Mouse (Mus musculus) heart, adult 11 months (tissue): Measurements from ENCODE around the gene Zfp646.
"Not testable (repeated sequence)": the region's sequence is repeated elsewhere in the genome, so short reads cannot be mapped to it uniquely, and the experiment has no call there.

Experiments
- DNase-seq: peaks from one replicate; pipeline ENCODE4 v3.0.0; 2022

Zfp646 gene

DNA sequence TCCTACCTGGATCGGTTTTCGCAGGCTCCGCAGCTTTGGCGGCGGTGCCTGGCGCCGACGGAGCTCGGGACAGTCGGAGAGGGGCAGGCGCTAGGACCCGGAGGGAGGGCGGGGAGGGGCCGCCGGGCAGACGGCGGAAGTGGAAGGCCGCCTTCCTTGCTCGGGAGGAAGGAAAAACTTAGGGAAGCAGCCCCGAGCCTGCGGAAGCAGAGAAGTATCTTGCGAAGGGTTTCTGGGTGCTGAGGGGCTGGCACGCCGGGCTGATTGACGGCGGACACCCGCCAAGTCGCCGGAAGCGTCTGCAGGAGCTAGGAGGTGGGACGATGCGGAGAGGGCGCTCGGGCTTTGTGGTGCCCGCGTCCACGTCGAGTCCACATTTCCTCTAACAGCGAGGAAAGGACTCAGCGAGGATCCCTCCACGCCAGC is at the start of gene Zfp646:
TSS of gene Zfp646 (plus strand) at position 181 of the 426 bp plus-strand sequence.
- peak; percentile 98 for DNase-seq

DNA sequence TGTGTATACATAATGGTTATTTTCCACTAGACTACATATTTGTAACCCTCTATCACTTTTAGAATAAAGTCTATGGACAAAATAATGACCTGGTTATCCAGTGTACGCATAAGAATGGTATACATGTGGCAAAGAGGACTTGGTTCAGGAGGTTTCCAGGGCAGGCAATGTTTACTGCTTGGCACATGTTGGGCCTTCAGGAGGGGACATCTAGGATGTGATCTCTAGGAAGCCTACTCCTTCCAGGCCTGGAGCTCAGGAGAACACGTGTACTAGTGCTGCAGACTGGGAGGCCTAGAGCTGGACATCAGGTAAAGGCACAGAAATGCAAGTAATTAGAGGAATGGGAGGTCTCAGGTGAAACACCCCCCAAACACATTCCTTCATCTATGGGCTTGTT is 40.5 kb upstream of the Zfp646 start:
- peak; percentile 79 for DNase-seq

DNA sequence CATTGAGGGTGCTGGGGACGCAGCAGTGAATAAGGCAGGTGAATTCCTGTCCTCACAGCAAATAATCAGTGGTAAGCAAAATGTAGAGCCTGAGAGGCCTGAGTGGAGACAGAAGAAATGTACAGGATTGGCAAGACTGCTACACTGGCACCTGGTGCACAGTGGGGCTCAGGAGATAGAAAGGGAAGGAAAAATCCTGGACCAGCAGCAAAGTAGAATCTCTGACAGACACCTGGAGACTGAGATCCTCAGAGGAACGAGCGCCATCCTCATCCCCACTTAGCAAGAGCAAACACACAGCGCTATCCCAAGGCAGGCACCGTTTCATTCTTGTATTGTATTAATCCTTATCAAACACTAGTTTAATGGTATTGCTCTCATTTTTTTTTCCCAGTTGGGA is 38.5 kb upstream of the Zfp646 start:
- peak; percentile 70 for DNase-seq

DNA sequence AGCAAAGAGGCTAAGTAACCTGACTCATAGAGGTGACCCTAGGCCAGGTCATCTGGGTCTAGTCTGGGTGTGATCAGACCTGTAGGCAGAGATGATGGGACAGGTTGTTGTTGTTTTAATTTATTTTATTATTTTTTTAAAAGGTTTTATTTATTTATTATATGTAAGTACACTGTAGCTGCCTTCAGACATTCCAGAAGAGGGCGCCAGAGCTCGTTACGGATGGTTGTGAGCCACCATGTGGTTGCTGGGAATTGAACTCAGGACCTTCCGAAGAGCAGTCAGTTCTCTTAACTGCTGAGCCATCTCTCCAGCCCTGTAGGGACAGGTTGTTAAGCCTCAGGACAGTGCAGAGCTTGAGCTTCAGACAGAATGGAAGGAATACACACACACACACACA is 38.1 kb upstream of the Zfp646 start:
- DNase-seq, result not testable (repeated sequence)

DNA sequence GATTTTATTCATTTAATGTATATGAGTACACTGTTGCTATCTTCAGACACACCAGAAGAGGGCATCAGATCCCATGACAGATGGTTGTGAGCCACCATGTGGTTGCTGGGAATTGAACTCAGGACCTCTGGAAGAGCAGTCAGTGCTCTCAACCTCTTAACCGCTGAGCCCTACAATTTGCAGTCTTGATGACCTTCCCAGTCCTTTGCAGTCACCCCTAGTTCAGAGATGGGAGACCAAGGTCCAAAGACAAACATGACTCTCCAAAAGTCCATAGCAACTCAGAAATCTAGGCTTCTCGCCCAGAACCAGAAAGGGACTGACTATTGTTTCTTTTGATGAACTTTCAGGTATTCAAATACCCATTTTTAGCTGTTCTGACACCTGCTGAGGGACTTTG is 36.0 kb upstream of the Zfp646 start:
- DNase-seq, result peak; percentile 82

DNA sequence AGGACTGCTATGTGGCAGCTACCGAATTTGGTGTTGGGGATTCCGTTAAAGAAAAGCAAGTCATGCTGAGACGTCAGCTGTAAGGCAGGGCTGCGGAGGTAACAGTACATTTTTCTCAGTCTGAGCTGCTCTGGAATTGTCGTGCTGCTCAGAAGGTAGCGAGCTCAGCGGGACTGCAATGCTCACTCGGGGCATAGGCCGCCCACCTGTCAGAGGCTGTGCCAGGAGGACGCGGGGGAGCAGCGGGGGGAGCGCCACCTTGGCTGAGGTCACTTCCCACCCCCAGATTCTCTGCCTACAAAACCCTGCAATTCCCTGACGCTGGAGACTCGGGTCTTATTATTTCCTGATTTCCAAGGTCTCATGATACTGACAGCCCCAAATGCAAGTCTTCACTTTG is 35.1 kb upstream of the Zfp646 start:
- no peak for DNase-seq

DNA sequence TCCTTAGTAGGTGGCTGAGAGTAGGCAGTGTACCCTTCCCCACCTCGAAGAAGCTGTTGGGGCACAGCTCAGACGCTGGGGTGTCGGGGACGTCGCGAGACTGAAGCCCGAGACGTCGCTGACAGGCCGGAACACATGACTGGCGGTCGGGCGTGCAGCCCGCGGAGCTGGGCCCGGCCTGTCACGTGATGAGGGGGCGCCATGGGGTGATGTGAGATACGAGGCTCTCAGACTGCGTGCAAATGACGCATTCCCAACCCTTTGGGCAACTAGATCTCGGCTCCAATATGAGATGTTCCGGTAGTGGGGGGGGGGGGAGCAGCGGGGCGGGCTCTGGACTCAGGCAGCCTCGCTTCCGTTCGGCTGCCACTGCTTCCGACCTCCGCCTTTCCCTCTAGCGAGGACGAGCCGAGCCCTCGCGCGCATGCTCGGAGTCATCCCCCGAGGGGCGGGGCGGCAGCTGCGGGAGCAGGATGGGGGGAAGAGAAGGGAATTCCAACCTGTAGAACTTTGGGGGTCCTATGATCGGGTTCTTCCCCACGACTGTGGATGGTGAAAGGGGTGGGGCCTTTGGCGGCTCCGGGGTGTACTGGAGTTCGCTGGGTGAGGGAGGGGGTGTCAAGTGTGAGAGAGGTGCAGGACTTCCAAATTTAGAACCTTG is 34.6 kb upstream of the Zfp646 start:
- peak; percentile 100 for DNase-seq

DNA sequence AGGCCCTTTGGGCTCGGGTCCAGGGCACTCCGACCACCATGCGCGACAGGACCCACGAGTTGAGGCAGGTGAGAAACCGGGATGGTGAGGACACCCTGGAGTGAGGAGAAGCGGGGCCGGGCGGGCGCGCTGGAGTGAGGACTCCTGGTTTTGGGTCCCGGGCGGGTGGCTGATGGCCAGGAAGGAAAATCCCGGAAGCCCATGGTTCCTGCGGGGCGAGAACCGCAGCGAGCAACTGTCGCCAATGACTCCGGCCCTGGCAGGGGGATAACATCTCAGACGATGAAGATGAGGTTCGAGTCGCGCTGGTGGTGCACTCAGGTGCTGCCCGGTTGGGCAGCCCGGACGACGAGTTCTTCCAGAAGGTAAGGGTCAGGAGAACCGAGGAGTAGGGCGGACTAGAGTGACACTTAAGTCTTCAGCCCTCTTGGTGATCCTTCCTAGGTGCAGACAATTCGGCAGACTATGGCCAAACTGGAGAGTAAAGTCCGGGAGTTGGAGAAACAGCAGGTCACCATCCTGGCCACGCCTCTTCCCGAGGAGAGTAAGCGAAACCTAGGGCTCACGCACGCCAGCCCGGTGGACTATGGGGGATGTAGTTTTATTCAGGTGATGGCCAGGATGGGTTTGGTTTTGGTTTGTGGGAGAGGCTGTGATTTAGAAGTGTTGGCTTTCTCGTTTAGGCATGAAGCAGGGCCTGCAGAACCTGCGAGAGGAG is 33.9 kb upstream of the Zfp646 start:
- DNase-seq, result peak; percentile 99

DNA sequence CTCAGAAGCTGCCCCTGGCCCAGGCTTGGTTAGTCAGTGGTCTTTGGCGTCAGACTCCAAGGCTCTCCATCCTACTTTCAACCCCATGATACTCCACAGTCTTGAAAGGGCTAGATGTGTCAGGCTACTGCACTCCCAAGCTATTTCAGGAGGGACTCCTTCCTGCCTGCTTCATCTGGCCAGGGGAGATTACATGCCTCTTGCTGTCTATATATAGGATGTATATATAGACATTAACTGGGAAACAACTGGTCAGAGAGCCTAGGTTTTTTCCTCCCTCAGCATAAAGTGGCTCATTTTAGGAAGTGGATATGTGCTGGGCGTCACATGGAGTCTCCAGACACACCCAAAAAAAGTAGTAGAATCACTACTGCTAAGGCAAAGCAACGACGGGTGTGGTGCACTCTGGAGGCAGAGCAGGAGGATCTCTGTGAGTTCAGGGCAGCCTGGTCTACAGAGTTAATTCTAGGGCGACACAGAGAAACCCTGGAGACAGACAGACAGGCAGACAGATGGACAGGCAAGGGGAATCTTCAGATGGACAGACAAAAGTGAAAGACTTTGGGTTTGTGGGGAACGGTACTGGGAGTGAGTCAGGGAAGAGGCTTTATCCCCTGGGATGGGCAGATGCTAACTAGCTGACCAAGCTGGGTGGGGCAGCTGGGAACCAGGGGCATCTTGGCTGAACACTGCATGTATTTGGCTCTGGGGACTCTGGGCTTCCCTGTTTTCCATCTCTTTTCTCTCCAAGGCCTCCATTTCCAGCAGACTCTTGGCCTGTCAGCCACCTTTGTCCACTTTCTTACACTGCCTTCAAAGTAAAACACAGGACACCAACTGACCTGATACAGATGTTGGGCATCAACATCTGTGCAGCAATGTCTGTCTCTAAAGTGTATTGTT is 25.8 kb upstream of the Zfp646 start:
- DNase-seq, result peak; percentile 96

DNA sequence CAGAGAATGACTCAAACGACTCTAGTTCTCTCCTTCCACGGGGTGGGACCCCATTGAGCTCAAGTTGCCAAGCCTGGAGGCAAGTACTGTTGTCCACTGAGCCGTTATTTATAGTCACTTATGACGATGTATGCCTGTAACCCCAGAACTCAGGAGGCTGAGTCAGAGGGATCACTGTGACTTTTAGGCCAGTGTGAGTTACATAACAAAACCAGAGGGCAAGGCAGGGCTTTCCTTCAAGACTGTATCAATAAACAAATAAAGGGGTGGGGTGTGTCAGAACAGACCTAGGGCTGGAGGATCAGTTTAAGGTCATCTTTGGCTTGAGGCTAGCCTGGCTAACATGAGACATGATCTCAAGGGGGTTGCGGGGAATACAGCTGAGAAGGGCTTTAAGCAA is 25.1 kb upstream of the Zfp646 start:
- DNase-seq, result peak; percentile 97

DNA sequence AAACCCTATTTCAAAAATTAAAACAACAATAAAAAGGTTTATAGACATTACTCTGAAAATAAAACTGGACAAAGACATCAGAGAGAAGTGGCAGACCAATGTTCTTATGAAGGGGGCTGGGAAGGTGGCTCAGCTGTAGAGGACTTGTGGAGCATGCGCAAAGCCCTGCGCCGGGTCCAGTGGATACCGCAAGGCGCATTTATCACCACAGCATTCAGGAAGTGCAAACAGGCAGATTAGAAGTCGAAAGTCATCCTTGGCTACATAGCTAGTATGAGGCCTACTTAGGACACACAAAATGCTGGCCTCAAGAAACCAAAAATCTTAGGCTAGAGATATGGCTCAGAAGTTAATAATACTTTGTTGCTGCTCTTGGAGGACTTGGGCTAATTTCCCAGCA is 17.8 kb upstream of the Zfp646 start:
- no peak for DNase-seq

DNA sequence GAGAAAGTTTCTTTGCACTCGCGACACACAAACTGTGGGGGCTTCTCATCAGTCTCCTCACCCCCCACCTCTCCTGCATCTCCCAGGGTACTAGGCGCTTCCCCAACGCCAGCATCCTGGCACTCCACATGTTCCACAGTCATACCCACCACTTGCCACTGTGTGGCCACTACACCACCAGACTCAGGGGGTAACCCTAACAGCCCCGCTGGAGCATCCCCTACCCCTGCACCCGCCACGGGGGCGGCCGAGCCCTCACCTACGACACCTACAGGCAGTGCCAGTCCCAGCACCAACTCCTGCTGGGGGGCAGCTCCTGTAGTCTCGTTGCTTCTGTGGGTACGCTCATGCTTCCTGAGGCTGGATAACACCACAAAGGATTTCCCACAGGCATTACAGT is 9.6 kb upstream of the Zfp646 start:
- no peak for DNase-seq

DNA sequence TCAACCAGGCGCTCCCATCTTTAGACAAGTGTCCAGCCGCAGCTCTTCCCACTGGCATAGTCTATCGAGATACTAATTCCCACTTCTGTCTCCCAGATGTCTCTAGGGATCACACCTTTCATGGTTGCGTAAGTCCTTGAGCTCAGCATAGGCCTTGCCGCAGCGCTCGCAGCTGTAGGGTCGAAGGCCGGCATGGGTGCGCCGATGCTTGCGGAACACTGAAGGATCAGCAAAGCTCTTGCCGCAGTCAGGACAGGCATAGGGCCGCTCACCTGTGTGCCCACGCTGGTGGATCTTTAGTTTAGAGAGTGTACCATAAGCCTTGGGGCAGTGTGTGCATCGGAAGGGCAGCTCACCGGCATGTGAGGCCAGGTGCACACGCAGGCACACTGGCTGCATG is 8.4 kb upstream of the Zfp646 start:
- DNase-seq, result no peak

DNA sequence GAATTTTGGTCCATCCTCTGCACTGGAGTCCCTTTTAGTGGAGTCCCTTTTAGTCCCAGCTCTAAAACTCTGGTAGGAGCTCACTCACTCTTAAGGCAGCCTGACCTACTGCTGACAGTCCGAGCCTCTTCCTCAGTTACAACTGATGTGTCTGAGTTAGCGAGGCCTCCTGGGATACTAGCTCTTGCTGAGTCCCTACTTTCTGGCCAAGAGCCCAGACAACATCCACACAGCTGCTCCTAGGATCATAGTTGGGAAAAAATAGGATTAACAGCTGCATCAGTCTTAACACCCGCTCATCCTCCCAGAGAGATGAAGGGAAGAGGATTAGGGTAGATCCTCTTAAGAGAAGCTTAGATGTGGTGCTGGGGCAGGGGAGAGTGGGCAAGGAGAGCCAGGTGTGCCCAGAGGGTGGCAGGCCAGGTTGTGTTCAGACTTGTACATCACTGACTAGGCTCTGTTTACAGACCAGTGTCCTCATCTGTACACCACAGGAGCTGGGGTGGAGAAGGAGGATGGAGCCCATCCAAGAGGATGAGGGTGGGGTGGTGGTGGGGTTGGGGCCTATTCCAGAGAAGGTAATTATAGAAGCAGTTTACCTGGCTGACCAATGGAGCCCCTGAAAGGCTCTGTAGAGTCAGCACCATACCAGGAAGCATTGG is 6.7 kb upstream of the Zfp646 start:
- DNase-seq, result peak; percentile 97

DNA sequence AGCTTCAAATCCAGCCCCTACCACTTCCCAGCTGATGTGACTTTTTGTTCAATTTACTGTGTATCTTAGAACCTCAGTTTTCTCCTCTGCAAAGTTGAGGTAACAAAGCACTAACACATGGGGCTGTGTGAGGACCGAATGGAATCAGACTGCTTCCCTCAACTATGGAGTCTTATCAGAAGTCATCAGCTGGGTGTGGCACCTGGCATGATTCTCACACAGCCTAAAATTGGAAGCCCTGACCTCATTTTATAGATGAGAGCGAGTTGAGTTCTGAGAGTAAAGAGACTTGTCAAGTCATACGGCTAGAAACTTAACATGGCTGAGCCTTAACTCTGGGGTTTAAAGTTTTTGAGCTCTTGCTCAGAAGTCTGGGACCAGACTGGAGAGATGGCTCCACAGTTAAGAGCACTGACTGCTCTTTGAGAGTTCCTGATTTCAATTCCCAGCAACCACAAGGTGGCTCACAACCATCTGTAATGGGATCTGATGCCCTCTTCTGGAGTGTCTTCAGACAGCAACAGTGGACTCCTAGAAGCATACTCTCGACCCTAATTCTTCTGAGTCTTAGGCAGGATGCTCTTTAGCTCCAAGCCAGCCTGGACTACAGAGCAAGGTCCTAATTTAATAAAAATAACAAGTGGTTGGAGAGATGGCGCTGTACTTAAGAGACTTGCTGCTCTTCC is 5.7 kb upstream of the Zfp646 start:
- no peak for DNase-seq

DNA sequence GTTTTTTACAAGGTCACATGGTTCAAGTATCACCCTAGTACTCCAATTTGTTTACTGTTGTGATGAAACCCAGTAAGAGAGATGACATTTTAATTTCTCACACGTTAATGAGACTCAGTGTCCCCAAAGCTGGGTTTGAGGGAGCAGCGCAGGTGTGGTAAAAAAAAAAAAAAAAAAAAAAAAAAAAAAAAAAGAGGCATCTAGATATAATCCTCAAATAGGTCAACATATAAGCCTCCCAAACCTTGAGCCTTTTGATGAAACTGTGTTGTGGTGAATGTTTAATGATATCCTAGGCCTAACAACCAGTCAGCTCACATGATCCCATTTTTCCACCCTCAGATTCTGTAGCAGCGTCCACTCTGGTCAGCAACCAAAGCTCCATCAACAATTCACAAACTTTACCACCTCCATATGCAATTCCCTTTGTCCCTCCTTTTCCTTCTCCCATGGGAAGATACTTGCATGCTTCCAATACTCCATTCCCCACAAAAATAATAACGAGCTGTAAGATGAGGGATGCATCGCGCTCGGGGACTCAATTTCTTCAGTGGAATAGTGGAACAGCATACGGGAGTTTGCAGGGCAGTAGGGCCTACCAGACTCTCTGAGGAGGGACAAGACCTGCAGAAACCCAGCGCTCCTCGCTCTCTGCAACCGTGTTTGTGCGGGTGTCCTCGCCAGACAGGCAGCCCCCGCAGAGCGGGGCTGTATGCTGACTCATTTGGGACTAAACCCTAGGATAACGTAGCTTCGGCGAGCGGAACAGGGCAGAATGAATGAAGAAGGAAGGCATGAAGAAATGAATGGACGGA is 1.0 kb upstream of the Zfp646 start:
- no peak for DNase-seq

DNA sequence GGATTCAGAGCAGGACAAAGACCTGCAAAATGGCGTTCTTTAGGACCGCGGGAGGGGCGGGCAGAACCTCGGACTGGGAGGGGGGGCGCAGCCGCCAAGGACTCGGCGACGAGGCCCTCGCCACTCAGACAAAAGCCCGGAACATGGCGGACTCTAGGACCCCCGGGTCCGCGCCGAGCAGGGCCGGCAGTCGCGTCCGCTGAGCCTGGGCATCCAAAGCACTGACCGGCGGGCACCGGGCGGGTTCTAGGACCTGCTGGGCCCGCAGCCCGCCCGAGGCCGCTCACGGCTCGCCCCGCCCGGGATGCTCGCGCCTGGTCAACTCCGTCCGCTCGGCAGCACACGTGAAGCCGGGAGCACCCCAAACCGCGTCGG is 407 bp upstream of the Zfp646 start:
- peak; percentile 99 for DNase-seq

DNA sequence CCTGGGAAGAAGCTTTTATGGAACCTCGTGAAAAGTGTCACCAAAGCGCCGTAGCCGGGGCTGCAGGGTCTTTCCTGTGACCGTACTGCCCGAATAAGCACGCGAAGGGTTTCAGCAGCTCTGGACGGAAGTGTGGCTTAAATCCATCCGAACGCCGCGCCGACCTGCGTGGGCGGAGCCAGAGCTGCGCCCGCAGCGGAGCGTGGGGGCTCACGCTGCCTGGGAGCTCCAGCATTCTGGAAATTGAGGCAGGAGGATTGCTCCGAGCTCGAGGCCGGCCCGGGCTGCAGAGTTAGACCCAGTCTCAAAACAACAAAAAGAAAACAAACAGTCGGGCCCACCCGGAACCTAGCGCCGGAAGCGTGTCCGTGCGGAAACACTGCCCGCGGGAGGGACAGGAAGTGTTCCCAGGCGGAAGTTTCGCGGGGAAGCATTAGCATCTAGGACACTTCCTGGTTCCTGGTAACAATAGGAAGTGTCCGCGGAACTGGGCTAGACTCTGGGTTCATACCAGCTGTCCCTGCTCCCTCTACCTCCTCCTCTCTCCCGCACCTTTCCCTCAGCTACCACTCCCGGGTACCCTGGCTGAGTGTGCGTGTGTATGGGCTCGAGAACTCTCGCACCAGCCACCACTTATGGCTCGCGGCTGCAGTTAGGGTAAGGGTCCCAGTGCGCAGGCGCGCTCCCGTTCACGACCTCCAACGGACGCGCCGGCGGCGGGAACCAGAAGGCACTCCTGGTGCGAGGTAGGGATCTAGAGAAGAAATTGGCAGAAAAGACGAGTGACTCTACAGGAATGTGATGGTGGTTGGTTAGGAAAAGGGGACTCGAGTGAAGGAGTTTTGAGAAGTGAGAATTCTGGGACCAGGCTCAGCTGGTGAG is 687 bp downstream of the Zfp646 start, which contains the start of gene Zfp668:
TSS of gene Zfp668 (minus strand) at position 362 of the 882 bp plus-strand sequence.
- DNase-seq, result peak; percentile 99

DNA sequence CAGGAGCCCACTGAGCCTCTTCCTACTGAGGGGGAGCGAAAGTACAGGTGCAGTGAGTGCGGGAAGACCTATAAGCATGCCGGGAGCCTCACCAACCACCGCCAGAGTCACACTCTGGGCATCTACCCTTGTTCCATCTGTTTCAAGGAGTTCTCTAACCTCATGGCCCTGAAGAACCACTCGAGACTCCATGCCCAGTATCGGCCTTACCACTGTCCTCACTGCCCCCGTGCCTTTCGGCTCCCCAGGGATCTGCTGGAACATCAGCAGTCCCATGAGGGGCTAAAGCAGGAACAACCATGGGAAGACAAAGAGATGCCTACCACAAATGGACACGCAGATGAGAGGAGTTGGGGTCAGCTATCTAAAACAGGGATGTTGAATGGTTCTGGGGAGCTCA is 3.3 kb downstream of the Zfp646 start:
- DNase-seq, result peak; percentile 92

DNA sequence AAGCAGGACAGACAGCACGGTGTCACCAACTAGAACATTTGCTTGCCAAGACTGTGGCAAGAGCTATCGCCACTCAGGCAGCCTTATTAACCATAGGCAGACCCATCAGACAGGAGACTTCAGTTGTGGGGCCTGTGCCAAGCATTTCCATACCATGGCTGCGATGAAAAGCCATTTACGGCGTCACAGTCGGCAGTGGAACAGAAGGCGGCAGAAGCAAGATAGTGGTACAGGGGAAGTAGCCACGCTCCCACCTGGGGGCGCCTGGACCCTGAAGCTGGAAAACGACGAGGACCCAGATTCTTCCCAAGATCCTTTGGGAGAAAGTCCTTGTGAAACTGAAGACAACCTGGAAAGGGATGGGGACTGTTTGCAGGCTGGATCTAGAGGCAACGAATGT is 4.4 kb downstream of the Zfp646 start:
- peak; percentile 91 for DNase-seq
